In the genomic region with DNA sequence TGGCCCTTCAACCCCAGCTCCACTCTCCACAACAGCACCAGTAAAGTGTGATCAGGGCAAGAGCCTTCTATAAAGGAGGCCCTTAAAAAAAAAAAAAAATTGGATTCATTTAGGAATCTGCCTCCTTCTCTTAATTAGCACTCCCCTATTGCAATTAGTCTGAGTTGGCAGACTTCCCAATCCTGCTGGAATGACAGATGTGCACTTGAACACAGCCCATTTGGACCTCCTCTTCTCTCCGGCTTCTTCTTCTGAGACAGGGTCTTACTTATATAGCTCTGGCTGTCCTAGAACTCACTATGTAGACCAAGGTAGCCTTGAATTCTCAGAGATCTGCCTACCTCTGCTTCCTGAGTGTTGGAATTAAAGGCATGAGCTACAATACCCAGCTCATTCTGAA, we compare ENCODE assay signal across 32 mouse cellular contexts. TPM values are rescaled to one million over a fixed set of nuclear protein-coding genes. Genes with fewer than 3 reads are reported as not detected.
DNase-seq lines count a peak whose midpoint lies in the region; ATAC-seq and TF ChIP-seq lines count a peak whose summit lies in the region.
"Had no signal": no experiment of that assay in that cellular context is flagged by ENCODE, and none has a peak within 500 bp of the region (broad histone marks: within the 10 kb centered on the region; RNA-seq: fewer than 3 reads in every experiment).

No protein-coding gene starts in this region.

- H3K4me1 ChIP-seq in hindbrain, postnatal 0 days (ENCODE audit: insufficient read depth, low read length) = no peaks in the 10 kb centered on the region
- no peaks in the 10 kb centered on the region for H3K4me1 ChIP-seq in hindbrain, embryonic 13.5 days (replicated peaks)
- peaks cover 11% of the 10 kb centered on the region for H3K4me1 ChIP-seq in forebrain, embryonic 15.5 days
- H3K4me1 ChIP-seq: embryonic facial prominence, embryonic 10.5 days; embryonic facial prominence, embryonic 15.5 days; limb, embryonic 12.5 days; lung, embryonic 15.5 days; midbrain, embryonic 10.5 days; neural tube, embryonic 12.5 days had no signal

- no peak overlapping the region for H3K4me2 ChIP-seq in hindbrain, postnatal 0 days (ENCODE audit: low read depth, low read length)
- no peak overlapping the region for H3K4me2 ChIP-seq in hindbrain, embryonic 13.5 days
- H3K4me2 ChIP-seq in forebrain, embryonic 15.5 days (replicated peaks) = no peak overlapping the region
- H3K4me2 ChIP-seq: embryonic facial prominence, embryonic 15.5 days; heart, embryonic 11.5 days; hindbrain, embryonic 14.5 days; limb, embryonic 12.5 days; lung, embryonic 15.5 days; neural tube, embryonic 12.5 days had no signal

- whole genome bisulfite sequencing in hindbrain, postnatal 0 days = 43% methylated on average over 1 of the region's 1 CpGs
- 76% methylated on average over 1 of the region's 1 CpGs for WGBS in hindbrain, embryonic 13.5 days
- WGBS in forebrain, embryonic 15.5 days = 20% methylated on average over 1 of the region's 1 CpGs

- peak; percentile 32 for DNase-seq in hindbrain, postnatal 0 days (ENCODE audit: low spot score)
- DNase-seq in retina, postnatal 1 day = peak; percentile 27
- DNase-seq in retina, embryonic 14.5 days (ENCODE audit: low spot score) = no peak
- DNase-seq in spleen, adult 18-20 months = no peak
- no peak for DNase-seq in kidney, adult 8-10 months
- DNase-seq: adrenal gland, adult 8-10 months; B cell, adult 2 months; cerebellum, adult 11 months; cerebellum, adult 9-11 months; gastrocnemius, postnatal 25 days; heart, adult 18-20 months; heart, postnatal 4 days; kidney, adult 18-20 months; kidney, postnatal 36 days; thymus, postnatal 4 days had no signal

- no peak overlapping the region for H3K9ac ChIP-seq in hindbrain, postnatal 0 days (replicated peaks; ENCODE audit: low read length)
- H3K9ac ChIP-seq in hindbrain, embryonic 13.5 days = no peak overlapping the region
- H3K9ac ChIP-seq in forebrain, embryonic 15.5 days (replicated peaks) = no peak overlapping the region
- H3K9ac ChIP-seq: embryonic facial prominence, embryonic 15.5 days; hindbrain, embryonic 14.5 days; limb, embryonic 12.5 days; liver, embryonic 14.5 days; lung, embryonic 15.5 days; neural tube, embryonic 12.5 days had no signal

- H3K27me3 ChIP-seq in hindbrain, postnatal 0 days (ENCODE audit: insufficient read depth, low read length) = no peaks in the 10 kb centered on the region
- no peaks in the 10 kb centered on the region for H3K27me3 ChIP-seq in hindbrain, embryonic 13.5 days
- H3K27me3 ChIP-seq in forebrain, embryonic 15.5 days = no peaks in the 10 kb centered on the region
- H3K27me3 ChIP-seq: embryonic facial prominence, embryonic 15.5 days; limb, embryonic 12.5 days; lung, embryonic 15.5 days; neural tube, embryonic 12.5 days had no signal

- no peak overlapping the region for H3K27ac ChIP-seq in hindbrain, postnatal 0 days
- H3K27ac ChIP-seq in hindbrain, embryonic 13.5 days = no peak overlapping the region
- peak overlapping the region; percentile 66 for H3K27ac ChIP-seq in forebrain, embryonic 15.5 days (replicated peaks)
- H3K27ac ChIP-seq: embryonic facial prominence, embryonic 10.5 days; embryonic facial prominence, embryonic 15.5 days; hindbrain, embryonic 14.5 days; limb, embryonic 12.5 days; lung, embryonic 15.5 days; midbrain, embryonic 10.5 days; neural tube, embryonic 12.5 days had no signal

- no peak for TF ChIP-seq CTCF in hindbrain, postnatal 0 days (IDR thresholded peaks at IDR 0.05; ENCODE audit: low read depth)

- no peak for ATAC-seq in hindbrain, postnatal 0 days
- no peak for ATAC-seq in hindbrain, embryonic 13.5 days (ENCODE audit: low FRiP score)
- ATAC-seq in forebrain, embryonic 15.5 days (replicated peaks) = 0 out of 2 replicates have a peak, but pooled peaks have one; percentile 36
- ATAC-seq: activated CD4-positive, CD25-positive, alpha-beta regulatory T cell, adult 4 months; inflammation-experienced regulatory T-cells, adult 6 months; midbrain, embryonic 16.5 days had no signal

- peaks cover 60% of the 10 kb centered on the region for H3K36me3 ChIP-seq in hindbrain, postnatal 0 days (ENCODE audit: insufficient read depth, low read length)
- peaks cover 90% of the 10 kb centered on the region for H3K36me3 ChIP-seq in hindbrain, embryonic 13.5 days
- peaks cover 78% of the 10 kb centered on the region for H3K36me3 ChIP-seq in forebrain, embryonic 15.5 days

- H3K9me3 ChIP-seq in hindbrain, postnatal 0 days (ENCODE audit: low read length) = no peaks in the 10 kb centered on the region
- no peaks in the 10 kb centered on the region for H3K9me3 ChIP-seq in hindbrain, embryonic 13.5 days
- no peaks in the 10 kb centered on the region for H3K9me3 ChIP-seq in forebrain, embryonic 15.5 days
- H3K9me3 ChIP-seq: embryonic facial prominence, embryonic 10.5 days; embryonic facial prominence, embryonic 15.5 days; limb, embryonic 12.5 days; lung, embryonic 15.5 days; midbrain, embryonic 10.5 days; neural tube, embryonic 12.5 days had no signal

- no peak overlapping the region for H3K4me3 ChIP-seq in hindbrain, postnatal 0 days (ENCODE audit: low read length)
- H3K4me3 ChIP-seq in hindbrain, embryonic 13.5 days = no peak overlapping the region
- H3K4me3 ChIP-seq in forebrain, embryonic 15.5 days = no peak overlapping the region
- H3K4me3 ChIP-seq: embryonic facial prominence, embryonic 10.5 days; embryonic facial prominence, embryonic 15.5 days; limb, embryonic 12.5 days; lung, embryonic 15.5 days; midbrain, embryonic 10.5 days; myocyte; neural tube, embryonic 12.5 days had no signal

RNA-seq across cellular contexts. Expression of gene Ap2m1, which starts 5.9 kb away (rescaled TPM):
- total RNA-seq in hindbrain, postnatal 0 days (2014; rRNA removed) = 966 and 1,021 TPM in 2 replicates
- 1,289 and 1,346 TPM in 2 replicates for polyA plus RNA-seq in hindbrain, postnatal 0 days (2015; fragmentation: Nextera tagmentation; extraction: Ambion mirVana)
- 1,101 and 1,130 TPM in 2 replicates for polyA plus RNA-seq in hindbrain, embryonic 13.5 days (2015; fragmentation: Nextera tagmentation; extraction: Ambion mirVana)
- 1,124 and 1,145 TPM in 2 replicates for polyA plus RNA-seq in forebrain, embryonic 15.5 days (2015; fragmentation: Nextera tagmentation; extraction: Ambion mirVana)

RNA-seq across cellular contexts. Expression of gene Dvl3, which starts 12.6 kb away (rescaled TPM):
- total RNA-seq in hindbrain, postnatal 0 days (2014; rRNA removed) = 44.3 and 48.6 TPM in 2 replicates
- 22.3 and 25.7 TPM in 2 replicates for polyA plus RNA-seq in hindbrain, postnatal 0 days (2015; fragmentation: Nextera tagmentation; extraction: Ambion mirVana)
- 40.7 and 43.5 TPM in 2 replicates for polyA plus RNA-seq in hindbrain, embryonic 13.5 days (2015; fragmentation: Nextera tagmentation; extraction: Ambion mirVana)
- polyA plus RNA-seq in forebrain, embryonic 15.5 days (2015; fragmentation: Nextera tagmentation; extraction: Ambion mirVana) = 33.3 and 33.7 TPM in 2 replicates

RNA-seq across cellular contexts. Expression of gene Abcf3, which starts 19.0 kb away (rescaled TPM):
- 42.1 and 63.4 TPM in 2 replicates for total RNA-seq in hindbrain, postnatal 0 days (2014; rRNA removed)
- 67.5 and 73.2 TPM in 2 replicates for polyA plus RNA-seq in hindbrain, postnatal 0 days (2015; fragmentation: Nextera tagmentation; extraction: Ambion mirVana)
- 81.2 and 85.0 TPM in 2 replicates for polyA plus RNA-seq in hindbrain, embryonic 13.5 days (2015; fragmentation: Nextera tagmentation; extraction: Ambion mirVana)
- polyA plus RNA-seq in forebrain, embryonic 15.5 days (2015; fragmentation: Nextera tagmentation; extraction: Ambion mirVana) = 74.0 and 74.5 TPM in 2 replicates

RNA-seq across cellular contexts. Expression of gene Eif2b5, which starts 30.8 kb away (rescaled TPM):
- total RNA-seq in hindbrain, postnatal 0 days (2014; rRNA removed) = 102 and 109 TPM in 2 replicates
- polyA plus RNA-seq in hindbrain, postnatal 0 days (2015; fragmentation: Nextera tagmentation; extraction: Ambion mirVana) = 80.9 and 81.4 TPM in 2 replicates
- 99.5 and 100 TPM in 2 replicates for polyA plus RNA-seq in hindbrain, embryonic 13.5 days (2015; fragmentation: Nextera tagmentation; extraction: Ambion mirVana)
- polyA plus RNA-seq in forebrain, embryonic 15.5 days (2015; fragmentation: Nextera tagmentation; extraction: Ambion mirVana) = 96.8 and 98.9 TPM in 2 replicates

RNA-seq across cellular contexts. Expression of gene Vwa5b2, which starts 59.9 kb away (rescaled TPM):
- total RNA-seq in hindbrain, postnatal 0 days (2014; rRNA removed) = 49.9 and 60.2 TPM in 2 replicates
- 32.6 and 32.8 TPM in 2 replicates for polyA plus RNA-seq in hindbrain, postnatal 0 days (2015; fragmentation: Nextera tagmentation; extraction: Ambion mirVana)
- polyA plus RNA-seq in hindbrain, embryonic 13.5 days (2015; fragmentation: Nextera tagmentation; extraction: Ambion mirVana) = 13.1 and 14.1 TPM in 2 replicates
- 4.3 and 5.3 TPM in 2 replicates for polyA plus RNA-seq in forebrain, embryonic 15.5 days (2015; fragmentation: Nextera tagmentation; extraction: Ambion mirVana)
- total RNA-seq: gastrocnemius, postnatal 25 days; heart, postnatal 4 days; megakaryocyte progenitor cell, adult 5-6 weeks had no signal
- polyA plus RNA-seq: thymus, postnatal 0 days had no signal

Comparison
In these comparisons a context has a peak if more than half of its experiments do, and no peak if none do; other contexts are left out.
1. DNase-seq: peak in hindbrain, postnatal 0 days (single experiment) and retina, postnatal 1 day (single experiment); none in retina, embryonic 14.5 days (single experiment), spleen, adult 18-20 months (0 of 2) and kidney, adult 8-10 months (0 of 2).